Mouse (Mus musculus) embryonic facial prominence, embryonic 12.5 days (tissue): ENCODE measurements around the gene Gm21972. TPM values are rescaled to one million over a fixed set of nuclear protein-coding genes. Genes with fewer than 3 reads are reported as not detected.

Experiments
- ATAC-seq: fragments of 200-750 bp; cut with Nextera tagmentation; 2 replicates; pipeline ENCODE4 v1.8.0; 2017; ENCODE audit not compliant: insufficient number of reproducible peaks, insufficient read depth, low FRiP score, low TSS enrichment
- H3K27ac ChIP-seq: fragments of 300-500 bp; sonication (generic); 2 replicates; pipeline ENCODE4 v1.5.1; 2016; ENCODE audit warnings: mild to moderate bottlenecking
- H3K27me3 ChIP-seq: fragments of 300-500 bp; sonication (generic); 2 replicates; pipeline ENCODE4 v1.6.1; 2016; ENCODE audit warnings: mild to moderate bottlenecking, moderate library complexity
- H3K36me3 ChIP-seq: fragments of 300-500 bp; sonication (generic); 2 replicates; pipeline ENCODE4 v1.6.1; 2016; ENCODE audit warnings: mild to moderate bottlenecking
- H3K4me1 ChIP-seq: fragments of 300-500 bp; sonication (generic); 2 replicates; pipeline ENCODE4 v1.6.1; 2016
- H3K4me2 ChIP-seq: fragments of 300-500 bp; sonication (generic); replicated peaks from 2 replicates; pipeline ENCODE4 v1.6.1; 2016; ENCODE audit warnings: mild to moderate bottlenecking, moderate library complexity
- H3K4me3 ChIP-seq: fragments of 300-500 bp; sonication (generic); 2 replicates; pipeline ENCODE4 v1.5.1; 2016; ENCODE audit warnings: mild to moderate bottlenecking
- H3K9ac ChIP-seq: fragments of 300-500 bp; sonication (generic); 2 replicates; pipeline ENCODE4 v1.6.1; 2016; ENCODE audit warnings: mild to moderate bottlenecking, moderate library complexity
- H3K9me3 ChIP-seq: fragments of 300-500 bp; sonication (generic); 2 replicates; pipeline ENCODE4 v1.6.1; 2016; ENCODE audit warnings: mild to moderate bottlenecking, moderate library complexity
- WGBS: fragments of 180-500 bp; shearing (Covaris S2); methylation state at CpG from one replicate; pipeline ENCODE4 v1.1.7; 2016; 5-methylcytosine and 5-hydroxymethylcytosine counted together
- polyA plus RNA-seq: library from polyadenylated mRNA; unstranded; fragments of >200 nt; fragmentation: Nextera tagmentation; extraction: Ambion mirVana; gene quantifications from 2 replicates; pipeline ENCODE4 v1.2.1, GENCODE M21; 2016

Gm21972 gene
- polyA plus RNA-seq, 1 experiment from 2014 or later, result 0.42 TPM

GRCm38 (mm10) chr1:86147557-86147956 is 14.1 kb downstream of the Gm21972 start:
- Histone ChIP-seq H3K27me3 (no peaks in the 10 kb centered on the region), H3K4me3 (no peak overlapping the region), H3K9ac (no peak overlapping the region), H3K27ac (no peak overlapping the region), H3K4me2 (no peak overlapping the region), H3K9me3 (no peaks in the 10 kb centered on the region), H3K4me1 (no peaks in the 10 kb centered on the region), H3K36me3 (no peaks in the 10 kb centered on the region)
- no peak for ATAC-seq
- 82% methylated on average over 5 of the region's 5 CpGs for WGBS

- no peak overlapping the region for H3K27ac ChIP-seq
- 88% methylated on average over 9 of the region's 9 CpGs for WGBS
- no peak overlapping the region for H3K4me2 ChIP-seq
- H3K9ac ChIP-seq, result no peak overlapping the region
- no peak overlapping the region for H3K4me3 ChIP-seq
- ATAC-seq, result no peak
- H3K27me3 ChIP-seq, result no peaks in the 10 kb centered on the region
- no peaks in the 10 kb centered on the region for H3K4me1 ChIP-seq
- H3K9me3 ChIP-seq, result no peaks in the 10 kb centered on the region
- no peaks in the 10 kb centered on the region for H3K36me3 ChIP-seq
Observed at GRCm38 (mm10) chr1:86148161-86148560, 14.7 kb downstream of the Gm21972 start.

GRCm38 (mm10) chr1:86150929-86151328 is 17.5 kb downstream of the Gm21972 start:
- Histone ChIP-seq H3K4me1 (peaks cover 8% of the 10 kb centered on the region; the same call in 1 of the 2 replicates), H3K4me3 (no peak overlapping the region), H3K27ac (no peak overlapping the region), H3K36me3 (no peaks in the 10 kb centered on the region), H3K4me2 (no peak overlapping the region), H3K9me3 (no peaks in the 10 kb centered on the region), H3K27me3 (no peaks in the 10 kb centered on the region), H3K9ac (no peak overlapping the region)
- 82% methylated on average over 6 of the region's 6 CpGs for WGBS
- no peak for ATAC-seq

GRCm38 (mm10) chr1:86151376-86151775 is 17.9 kb downstream of the Gm21972 start:
- no peak for ATAC-seq
- no peaks in the 10 kb centered on the region for H3K36me3 ChIP-seq
- WGBS, result 81% methylated on average over 7 of the region's 7 CpGs

GRCm38 (mm10) chr1:86152618-86153017 is 19.2 kb downstream of the Gm21972 start:
- Histone ChIP-seq H3K9ac (no peak overlapping the region), H3K27ac (no peak overlapping the region), H3K9me3 (no peaks in the 10 kb centered on the region), H3K4me2 (no peak overlapping the region), H3K36me3 (no peaks in the 10 kb centered on the region), H3K4me1 (peaks cover 8% of the 10 kb centered on the region; the same call in 1 of the 2 replicates), H3K27me3 (no peaks in the 10 kb centered on the region), H3K4me3 (no peak overlapping the region)
- ATAC-seq, result no peak
- 88% methylated on average over 1 of the region's 1 CpGs for WGBS

More at GRCm38 (mm10) chr1:86151376-86151775, 17.9 kb downstream of the Gm21972 start:
- no peak overlapping the region for H3K4me3 ChIP-seq
- no peaks in the 10 kb centered on the region for H3K9me3 ChIP-seq
- H3K4me2 ChIP-seq, result no peak overlapping the region
- no peak overlapping the region for H3K9ac ChIP-seq
- H3K4me1 ChIP-seq, result peaks cover 8% of the 10 kb centered on the region; the same call in 1 of the 2 replicates
- H3K27ac ChIP-seq, result no peak overlapping the region
- H3K27me3 ChIP-seq, result no peaks in the 10 kb centered on the region

- peak within 1 kb of the TSS; percentile 79 for H3K4me3 ChIP-seq
- H3K36me3 ChIP-seq, result no peaks in the 10 kb centered on the region
- H3K4me1 ChIP-seq, result peaks cover 8% of the 10 kb centered on the region; the same call in 1 of the 2 replicates
- no peaks in the 10 kb centered on the region for H3K9me3 ChIP-seq
- peak within 1 kb of the TSS; percentile 66 for H3K27ac ChIP-seq
- 4% methylated on average over 40 of the region's 40 CpGs for WGBS
- peak within 1 kb of the TSS; percentile 85 for H3K9ac ChIP-seq
- peak; percentile 99 for ATAC-seq
- no peaks in the 10 kb centered on the region for H3K27me3 ChIP-seq
- peak within 1 kb of the TSS; percentile 81 for H3K4me2 ChIP-seq
Observed at GRCm38 (mm10) chr1:86154133-86154823, 20.8 kb downstream of the Gm21972 start, which contains the start of gene Armc9. Gene Armc9 (plus strand): TSS chr1:86154780.

GRCm38 (mm10) chr1:86154824-86155164 is 21.4 kb downstream of the Gm21972 start:
- Histone ChIP-seq H3K9ac (peak overlapping the region; percentile 85), H3K27ac (no peak overlapping the region), H3K4me2 (peak overlapping the region; percentile 81), H3K27me3 (no peaks in the 10 kb centered on the region), H3K4me1 (peaks cover 8% of the 10 kb centered on the region; the same call in 1 of the 2 replicates), H3K9me3 (no peaks in the 10 kb centered on the region), H3K4me3 (peak overlapping the region; percentile 79), H3K36me3 (no peaks in the 10 kb centered on the region)
- WGBS, result 2% methylated on average over 18 of the region's 18 CpGs
- ATAC-seq, result no peak

- Histone ChIP-seq H3K27ac (no peak overlapping the region), H3K9me3 (no peaks in the 10 kb centered on the region), H3K36me3 (peaks cover 7% of the 10 kb centered on the region), H3K4me2 (0 out of 2 replicates have a peak overlapping the region, but pooled peaks have one; percentile 81), H3K4me3 (no peak overlapping the region), H3K4me1 (peaks cover 8% of the 10 kb centered on the region; the same call in 1 of the 2 replicates), H3K27me3 (no peaks in the 10 kb centered on the region), H3K9ac (0 out of 2 replicates have a peak overlapping the region, but pooled peaks have one; percentile 85)
- no peak for ATAC-seq
- WGBS, result 77% methylated on average over 3 of the region's 3 CpGs
Observed at GRCm38 (mm10) chr1:86156075-86156474, 22.6 kb downstream of the Gm21972 start.

- no peak overlapping the region for H3K4me2 ChIP-seq
- H3K4me3 ChIP-seq, result no peak overlapping the region
- no peaks in the 10 kb centered on the region for H3K9me3 ChIP-seq
- peaks cover 12% of the 10 kb centered on the region for H3K36me3 ChIP-seq
- no peak for ATAC-seq
- H3K27me3 ChIP-seq, result no peaks in the 10 kb centered on the region
- 89% methylated on average over 6 of the region's 6 CpGs for WGBS
- H3K9ac ChIP-seq, result no peak overlapping the region
- peaks cover 8% of the 10 kb centered on the region; the same call in 1 of the 2 replicates for H3K4me1 ChIP-seq
- H3K27ac ChIP-seq, result no peak overlapping the region
Observed at GRCm38 (mm10) chr1:86156595-86156994, 23.2 kb downstream of the Gm21972 start.

- Histone ChIP-seq H3K27me3 (no peaks in the 10 kb centered on the region), H3K4me1 (peaks cover 5% of the 10 kb centered on the region; the same call in 1 of the 2 replicates), H3K9ac (no peak overlapping the region), H3K9me3 (no peaks in the 10 kb centered on the region), H3K4me3 (no peak overlapping the region), H3K36me3 (peaks cover 37% of the 10 kb centered on the region), H3K4me2 (no peak overlapping the region), H3K27ac (no peak overlapping the region)
- ATAC-seq, result no peak
- 89% methylated on average over 6 of the region's 6 CpGs for WGBS
Observed at GRCm38 (mm10) chr1:86160059-86160458, 26.6 kb downstream of the Gm21972 start.

GRCm38 (mm10) chr1:86160479-86160878 is 27.0 kb downstream of the Gm21972 start:
- Histone ChIP-seq H3K4me3 (no peak overlapping the region), H3K4me2 (no peak overlapping the region), H3K27ac (no peak overlapping the region), H3K9me3 (no peaks in the 10 kb centered on the region), H3K36me3 (peaks cover 37% of the 10 kb centered on the region), H3K4me1 (peaks cover under 1% of the 10 kb centered on the region; the same call in 1 of the 2 replicates), H3K27me3 (no peaks in the 10 kb centered on the region), H3K9ac (no peak overlapping the region)
- ATAC-seq, result no peak
- WGBS, result 92% methylated on average over 5 of the region's 5 CpGs

GRCm38 (mm10) chr1:86161061-86161460 is 27.6 kb downstream of the Gm21972 start:
- Histone ChIP-seq H3K36me3 (peaks cover 37% of the 10 kb centered on the region), H3K27me3 (no peaks in the 10 kb centered on the region), H3K4me3 (no peak overlapping the region), H3K9me3 (no peaks in the 10 kb centered on the region), H3K9ac (no peak overlapping the region), H3K27ac (no peak overlapping the region), H3K4me2 (no peak overlapping the region), H3K4me1 (no peaks in the 10 kb centered on the region)
- 94% methylated on average over 5 of the region's 5 CpGs for WGBS
- no peak for ATAC-seq
